Mouse (Mus musculus) spleen, adult 2 months (tissue): ENCODE measurements around the gene Tnfrsf18.

Source experiments
- CTCF ChIP-seq: fragments of 200-500 bp; IDR thresholded peaks from 2 replicates; pipeline ENCODE4 v1.5.1; 2011; ENCODE audit warnings: mild to moderate bottlenecking, inconsistent platforms; ENCODE audit not compliant: insufficient read depth, insufficient read length, insufficient replicate concordance; ENCODE audit errors: extremely low read depth
- POLR2A ChIP-seq: fragments of 200-500 bp; IDR thresholded peaks from 2 replicates; pipeline ENCODE4 v1.6.1; 2011; ENCODE audit warnings: low read depth, low read length, inconsistent platforms

DNA sequence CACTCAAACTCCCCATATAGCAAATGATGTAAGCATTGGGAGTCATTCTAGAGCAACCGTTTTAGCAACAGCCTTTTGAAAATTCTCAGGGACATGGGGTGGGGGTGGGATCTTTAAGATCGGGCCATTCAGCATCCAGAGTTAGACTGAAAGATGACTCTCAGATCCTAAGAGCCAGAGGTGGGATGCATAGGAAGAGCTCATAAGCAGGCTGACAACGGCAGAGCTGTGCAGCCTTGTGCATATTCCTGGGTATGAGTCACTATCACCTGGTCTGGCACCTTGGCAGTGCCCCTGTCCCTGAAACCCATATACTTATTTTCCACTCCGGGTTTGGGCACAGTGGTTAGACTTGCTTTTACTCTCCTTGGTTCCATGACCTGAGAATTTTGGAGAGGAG is 27.1 kb downstream of the Tnfrsf18 start:
- no peak for TF ChIP-seq CTCF
- no peak for TF ChIP-seq POLR2A
